Mouse (Mus musculus) ES-E14 (cell line): Measurements from ENCODE around the gene Cdkn1a.

Source experiments
- HCFC1 ChIP-seq: IDR thresholded peaks from 2 replicates; pipeline ENCODE4 v1.6.1; 2012; ENCODE audit warnings: low read length, inconsistent platforms, borderline replicate concordance; ENCODE audit not compliant: insufficient read depth
- MAFK ChIP-seq: IDR thresholded peaks from 2 replicates; pipeline ENCODE4 v1.6.1; 2014; ENCODE audit warnings: mild to moderate bottlenecking, low read depth, low read length, inconsistent platforms; ENCODE audit not compliant: insufficient read depth

GRCm38 (mm10) chr17:29060946-29061345 lies 29.8 kb upstream of the Cdkn1a start:
- TF ChIP-seq HCFC1 (no peak), MAFK (no peak)
